Comparison of ENCODE assay signal across 29 mouse cellular contexts in genomic region chr1:107447228-107447931, GRCm38 (mm10). TPM values are rescaled to one million over a fixed set of nuclear protein-coding genes. Genes with fewer than 3 reads are reported as not detected.
DNase-seq lines count a peak whose midpoint lies in the region; ATAC-seq and TF ChIP-seq lines count a peak whose summit lies in the region.
"Had no signal": no experiment of that assay in that cellular context is flagged by ENCODE, and none has a peak within 500 bp of the region (broad histone marks: within the 10 kb centered on the region; RNA-seq: fewer than 3 reads in every experiment).

No protein-coding gene starts in this region.

- no peaks in the 10 kb centered on the region for H3K36me3 ChIP-seq in liver, adult 2 months (ENCODE audit: control insufficient read depth, insufficient read depth, low read length)
- H3K36me3 ChIP-seq in liver, embryonic 11.5 days (ENCODE audit: control insufficient read depth, insufficient read depth, low read length): no peaks in the 10 kb centered on the region
- H3K36me3 ChIP-seq: embryonic facial prominence, embryonic 12.5 days had no signal

- H3K79me2 ChIP-seq in liver, adult 2 months (ENCODE audit: control insufficient read depth, insufficient read depth, low read length): no peaks in the 10 kb centered on the region

- no peaks in the 10 kb centered on the region for H3K27me3 ChIP-seq in liver, adult 2 months (ENCODE audit: control insufficient read depth, insufficient read depth, low read length)
- H3K27me3 ChIP-seq in liver, embryonic 11.5 days (replicated peaks; ENCODE audit: control insufficient read depth, insufficient read depth, low read length): no peaks in the 10 kb centered on the region
- H3K27me3 ChIP-seq: embryonic facial prominence, embryonic 12.5 days; forebrain, embryonic 13.5 days had no signal

- H3K9ac ChIP-seq in liver, adult 2 months (ENCODE audit: low read depth, low read length): no peak overlapping the region
- no peak overlapping the region for H3K9ac ChIP-seq in liver, embryonic 11.5 days (ENCODE audit: low read depth, low read length)
- H3K9ac ChIP-seq: embryonic facial prominence, embryonic 12.5 days; forebrain, embryonic 13.5 days had no signal

- H3K9me3 ChIP-seq in liver, embryonic 11.5 days (ENCODE audit: control insufficient read depth, low read length): no peaks in the 10 kb centered on the region
- H3K9me3 ChIP-seq: embryonic facial prominence, embryonic 12.5 days; forebrain, embryonic 13.5 days had no signal

- no peak for TF ChIP-seq POLR2A in liver, adult 2 months (IDR thresholded peaks at IDR 0.05; ENCODE audit: extremely low read depth, insufficient read depth, low read length)

- no peak overlapping the region for H3K4me3 ChIP-seq in liver, adult 2 months (ENCODE audit: insufficient read depth, low read depth, low read length)
- no peak overlapping the region for H3K4me3 ChIP-seq in liver, embryonic 11.5 days (ENCODE audit: low read depth, low read length)
- H3K4me3 ChIP-seq: embryonic facial prominence, embryonic 12.5 days; erythroblast, embryonic 14.5 days; forebrain, embryonic 13.5 days; gastrocnemius, adult 2 months had no signal

- peak; percentile 3 for DNase-seq in liver, adult 2 months (ENCODE audit: extremely low read depth, low read depth, low spot score)
- no peak for DNase-seq in liver, embryonic 11.5 days (ENCODE audit: low spot score)
- DNase-seq in 416B (ENCODE audit: low read depth): peak; percentile 8
- DNase-seq in right cerebral cortex, adult 18-20 months: no peak
- no peak for DNase-seq in layer of hippocampus, adult 18-20 months (ENCODE audit: low spot score in 2 of 2)
- DNase-seq: adrenal gland, postnatal 10 days; cerebellum, adult 18-20 months; cerebellum, postnatal 14 days; gastrocnemius, adult 2 months; heart, postnatal 10 days; kidney, adult 11 months; kidney, postnatal 4 days; layer of hippocampus, adult 9-11 months; thymus, adult 18-20 months; thymus, postnatal 4 days had no signal

- TF ChIP-seq CTCF in liver, adult 2 months (IDR thresholded peaks at IDR 0.05; ENCODE audit: low read depth, low read length): no peak

- WGBS in liver, adult 2 months: 69% methylated on average over 3 of the region's 3 CpGs
- 77% methylated on average over 3 of the region's 3 CpGs for WGBS in liver, embryonic 11.5 days

- no peak overlapping the region for H3K4me2 ChIP-seq in liver, embryonic 11.5 days
- H3K4me2 ChIP-seq: embryonic facial prominence, embryonic 12.5 days; forebrain, embryonic 13.5 days; heart, embryonic 11.5 days had no signal

- no peak for ATAC-seq in liver, embryonic 11.5 days (replicated peaks; ENCODE audit: low FRiP score)
- peak; percentile 77 for ATAC-seq in common myeloid progenitor, adult 5-6 weeks (replicated peaks; ENCODE audit: low read depth, poor library complexity, severe bottlenecking)
- peak; percentile 87 for ATAC-seq in neutrophil, adult 5-6 weeks (ENCODE audit: extremely low read depth, insufficient number of reproducible peaks, low FRiP score, poor library complexity, severe bottlenecking)
- ATAC-seq: forebrain, embryonic 13.5 days; hindbrain, postnatal 0 days; lung, postnatal 0 days; midbrain, embryonic 16.5 days had no signal

- no peaks in the 10 kb centered on the region for H3K4me1 ChIP-seq in liver, adult 2 months (ENCODE audit: control insufficient read depth, insufficient read depth, low read length)
- H3K4me1 ChIP-seq in liver, embryonic 11.5 days (replicated peaks; ENCODE audit: control insufficient read depth, insufficient read depth, low read length): no peaks in the 10 kb centered on the region
- H3K4me1 ChIP-seq: embryonic facial prominence, embryonic 12.5 days; forebrain, embryonic 13.5 days had no signal

- no peak overlapping the region for H3K27ac ChIP-seq in liver, adult 2 months (replicated peaks; ENCODE audit: insufficient read depth, low read depth, low read length)
- no peak overlapping the region for H3K27ac ChIP-seq in liver, embryonic 11.5 days (ENCODE audit: low read depth, low read length)
- H3K27ac ChIP-seq: embryonic facial prominence, embryonic 12.5 days; forebrain, embryonic 13.5 days; gastrocnemius, adult 2 months; hindbrain, postnatal 0 days had no signal

RNA-seq across cellular contexts. Expression of gene Serpinb7, which starts 47.9 kb away (rescaled TPM):
- total RNA-seq in liver, adult 2 months (2014; rRNA removed): 0.18 TPM in 1 of 2 replicates, not detected in the other
- polyA plus RNA-seq in liver, adult 2 months (2012; rRNA removed): 0.37 TPM in 1 of 2 replicates, not detected in the other
- 0.08 TPM in 1 of 2 replicates, not detected in the other for polyA plus RNA-seq in liver, embryonic 11.5 days (2014; fragmentation: Nextera tagmentation; extraction: Ambion mirVana)
- total RNA-seq in common myeloid progenitor, adult 5-6 weeks (2017): not detected in 2 replicates
- total RNA-seq in neutrophil, adult 5-6 weeks (2017): 1.6 and 2.2 TPM in 2 replicates
- under 1 TPM in 1 of 2 experiments, not detected in 1; 0.17 TPM for total RNA-seq in layer of hippocampus, adult 18-20 months (2021)
- total RNA-seq: adrenal gland, postnatal 10 days; heart, postnatal 10 days; hindbrain, postnatal 0 days; left cerebral cortex, adult 18-20 months; left cerebral cortex, postnatal 36 days had no signal
- polyA plus RNA-seq: erythroblast, embryonic 14.5 days; forebrain, embryonic 13.5 days; gonadal fat pad, adult 2 months; heart, embryonic 11.5 days; hindbrain, embryonic 11.5 days; liver, embryonic 16.5 days; lung, postnatal 0 days; midbrain, embryonic 16.5 days had no signal

Comparison
In these comparisons a context has a peak if more than half of its experiments do, and no peak if none do; other contexts are left out.
1. DNase-seq: peak in liver, adult 2 months (single experiment) and 416B (single experiment); none in liver, embryonic 11.5 days (single experiment), right cerebral cortex, adult 18-20 months (single experiment) and layer of hippocampus, adult 18-20 months (0 of 2).